Mouse (Mus musculus): ENCODE data around the gene Zfp101. TPM values are rescaled to one million over a fixed set of nuclear protein-coding genes. Genes with fewer than 3 reads are reported as not detected.

The Zfp101 gene
- 25.9 and 26.0 TPM in 2 replicates for polyA plus RNA-seq (2015; fragmentation: Nextera tagmentation; extraction: Ambion mirVana)

DNA sequence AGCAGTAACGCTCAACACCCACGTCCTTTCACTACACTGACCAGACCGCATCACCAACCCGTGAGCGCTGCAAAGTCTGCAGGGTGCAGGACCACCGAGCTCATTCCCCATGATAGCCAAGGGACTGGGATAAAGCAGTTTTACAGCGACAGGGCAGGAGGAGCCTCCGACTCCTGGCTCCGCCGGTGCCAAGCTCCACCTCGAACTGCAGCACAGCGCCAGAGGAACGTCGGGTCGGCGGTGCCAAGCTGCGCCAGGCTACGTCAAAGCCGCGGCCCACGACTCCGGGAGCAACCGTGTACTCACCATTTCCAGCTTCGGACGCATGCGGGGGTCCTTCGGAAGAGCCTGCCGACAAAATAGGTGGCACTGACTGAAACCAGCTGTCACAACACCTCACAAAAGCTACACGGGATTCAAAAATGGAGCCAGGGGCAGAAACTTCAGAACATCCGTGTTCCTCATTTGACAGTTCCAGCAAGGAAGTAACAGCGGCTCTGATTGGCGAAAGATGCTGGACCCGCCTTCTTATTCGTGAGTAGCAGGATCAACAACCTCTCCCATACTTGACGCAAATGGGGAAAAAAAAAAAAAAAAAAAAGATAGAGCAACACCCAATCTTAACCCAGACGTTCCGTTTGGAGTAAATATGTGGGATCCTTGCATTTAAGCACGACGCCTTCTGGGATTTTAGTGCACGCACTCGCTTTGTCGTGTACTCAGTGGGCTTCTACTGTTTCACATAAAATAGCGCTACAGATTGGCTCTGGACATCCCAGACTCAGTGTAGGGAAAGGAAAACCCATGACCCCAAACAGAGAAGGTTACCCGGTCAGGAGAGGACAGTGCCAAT, at the start of gene Zfp101:
Gene Zfp101, minus strand, starts transcription at position 460 of the 853 bp plus-strand sequence.
- H3K36me3 ChIP-seq, result no peaks in the 10 kb centered on the region
- H3K9ac ChIP-seq, result peak within 1 kb of the TSS; percentile 74
- peak within 1 kb of the TSS; percentile 44; the same call in 1 of the 2 replicates for H3K27ac ChIP-seq
- no peaks in the 10 kb centered on the region for H3K27me3 ChIP-seq
- peaks cover 9% of the 10 kb centered on the region for H3K4me1 ChIP-seq
- under 1% methylated on average over 44 of the region's 44 CpGs for WGBS
- H3K4me3 ChIP-seq, result peak within 1 kb of the TSS; percentile 74
- ATAC-seq (ENCODE audit: low FRiP score, low read depth), result peak; percentile 100
- peak within 1 kb of the TSS; percentile 72 for H3K4me2 ChIP-seq (replicated peaks)
- H3K9me3 ChIP-seq, result no peaks in the 10 kb centered on the region

DNA sequence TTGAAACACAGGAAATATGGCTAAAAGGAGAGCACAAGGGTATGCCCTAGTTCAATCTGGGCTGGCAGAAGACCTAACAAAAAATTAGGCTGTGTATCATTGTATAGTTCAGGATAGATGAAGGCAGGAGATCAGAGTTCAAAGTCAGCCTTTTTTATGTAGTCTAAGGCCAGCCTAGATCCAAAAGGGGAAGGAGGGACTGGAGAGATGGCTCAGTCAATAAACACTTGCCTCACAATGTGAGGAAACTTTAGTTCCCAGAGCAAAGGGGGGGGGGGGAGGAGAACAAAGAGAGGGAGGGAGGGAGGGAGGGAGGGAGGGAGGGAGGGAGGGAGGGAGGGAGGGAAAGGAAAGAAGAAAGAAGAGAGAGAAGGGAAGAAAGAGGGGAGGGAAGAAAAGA, 46.7 kb upstream of the Zfp101 start:
- Histone ChIP-seq H3K36me3 (no peaks in the 10 kb centered on the region), H3K4me2 (replicated peaks) (no peak overlapping the region), H3K4me3 (no peak overlapping the region), H3K9me3 (no peaks in the 10 kb centered on the region), H3K9ac (no peak overlapping the region), H3K27ac (no peak overlapping the region), H3K27me3 (no peaks in the 10 kb centered on the region), H3K4me1 (no peaks in the 10 kb centered on the region)
- ATAC-seq (ENCODE audit: low FRiP score, low read depth), result no peak

DNA sequence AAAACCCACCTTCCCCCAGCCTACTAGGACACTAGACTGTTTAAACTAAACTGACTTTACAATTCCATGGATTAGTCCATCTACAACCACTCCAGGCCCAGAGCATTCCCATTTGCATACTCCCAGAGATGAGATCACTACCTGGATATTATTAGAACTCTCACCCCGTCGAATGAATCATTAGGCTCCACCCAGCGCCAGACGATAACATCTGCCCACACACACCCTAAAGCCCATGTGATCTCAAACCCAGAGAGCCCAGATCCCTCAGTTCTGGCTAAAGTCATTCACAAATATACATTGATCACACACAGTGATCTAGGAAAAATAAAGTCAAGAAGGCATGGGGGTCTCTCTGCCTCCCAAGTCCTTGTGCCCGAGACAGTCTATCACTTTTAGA, 45.5 kb upstream of the Zfp101 start:
- WGBS, result 73% methylated on average over 5 of the region's 5 CpGs
- Histone ChIP-seq H3K27ac (no peak overlapping the region), H3K9me3 (no peaks in the 10 kb centered on the region), H3K27me3 (no peaks in the 10 kb centered on the region), H3K4me1 (no peaks in the 10 kb centered on the region), H3K4me3 (no peak overlapping the region), H3K9ac (no peak overlapping the region), H3K36me3 (no peaks in the 10 kb centered on the region), H3K4me2 (replicated peaks) (no peak overlapping the region)
- no peak for ATAC-seq (ENCODE audit: low FRiP score, low read depth)

DNA sequence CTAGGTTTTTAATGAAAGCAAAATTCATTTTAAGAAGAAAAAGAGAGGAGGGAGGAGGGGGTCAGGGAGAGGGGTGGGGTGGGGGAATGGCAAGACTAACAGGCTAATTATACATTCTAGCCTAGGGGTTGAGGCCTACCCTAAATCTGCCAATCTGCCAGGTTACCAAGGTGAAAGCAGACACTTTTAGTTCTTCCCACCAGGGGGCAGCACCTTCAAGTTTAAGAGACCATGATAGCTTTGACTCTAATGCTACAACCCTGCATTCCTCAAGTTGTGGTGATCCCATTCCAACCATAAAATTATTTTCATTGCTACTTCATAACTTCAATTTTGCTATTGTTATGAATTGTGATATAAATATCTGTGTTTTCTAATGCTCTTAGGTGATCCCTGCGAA, 44.7 kb upstream of the Zfp101 start:
- Histone ChIP-seq H3K27me3 (no peaks in the 10 kb centered on the region), H3K4me3 (no peak overlapping the region), H3K27ac (no peak overlapping the region), H3K4me2 (replicated peaks) (no peak overlapping the region), H3K36me3 (no peaks in the 10 kb centered on the region), H3K9ac (no peak overlapping the region), H3K4me1 (no peaks in the 10 kb centered on the region), H3K9me3 (no peaks in the 10 kb centered on the region)
- ATAC-seq (ENCODE audit: low FRiP score, low read depth), result peak; percentile 57; the same call in 1 of the 2 replicates
- 69% methylated on average over 1 of the region's 1 CpGs for WGBS

DNA sequence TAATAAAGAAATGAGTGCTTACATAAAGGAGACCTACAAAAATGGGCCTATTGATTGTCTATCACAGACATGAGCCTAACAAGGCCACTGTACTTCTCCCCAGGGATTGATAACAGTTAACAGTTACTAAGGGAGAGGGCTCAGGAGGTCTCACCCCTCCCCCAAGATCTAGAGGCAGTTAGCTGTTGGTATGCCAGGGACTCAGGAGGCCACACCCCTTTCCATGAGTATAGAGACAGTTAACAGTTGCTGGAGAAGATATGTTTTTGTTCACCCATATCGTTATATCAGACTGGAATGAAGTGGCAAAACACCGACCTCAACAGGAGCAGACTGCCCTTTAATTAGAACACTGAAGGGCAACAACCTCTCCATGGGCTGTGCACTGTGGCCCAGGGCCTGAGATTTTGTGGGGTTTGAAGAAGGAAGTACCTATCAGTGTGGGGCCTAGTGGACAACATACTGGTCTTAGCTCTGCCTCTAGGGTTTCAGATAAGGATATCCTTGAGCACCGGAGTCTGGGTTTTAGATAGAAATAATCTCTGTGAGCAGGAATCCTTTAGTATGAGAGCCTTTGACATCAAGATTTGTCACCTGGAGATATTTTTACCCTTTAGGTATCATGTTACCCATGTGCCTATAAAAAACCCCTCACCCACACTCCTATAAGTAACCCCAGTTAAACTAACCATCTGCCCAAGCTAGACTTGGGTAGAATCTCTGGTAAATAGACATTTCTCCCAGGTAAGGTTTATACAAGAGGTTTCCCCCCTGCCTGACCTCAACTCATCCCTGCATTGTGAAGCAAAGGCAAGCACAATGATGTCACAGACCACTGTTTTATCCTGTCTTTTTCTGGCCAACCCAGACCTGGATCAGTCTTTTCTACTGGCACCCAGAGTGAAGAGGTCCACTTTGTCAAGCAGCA, 37.8 kb upstream of the Zfp101 start, which contains the start of gene Actl9:
Gene Actl9, plus strand, starts transcription at position 878 of the 928 bp plus-strand sequence.
- H3K27me3 ChIP-seq, result no peaks in the 10 kb centered on the region
- H3K4me3 ChIP-seq, result no peak within 1 kb of the TSS
- WGBS, result 78% methylated on average over 3 of the region's 3 CpGs
- H3K4me2 ChIP-seq (replicated peaks), result no peak within 1 kb of the TSS
- no peaks in the 10 kb centered on the region for H3K9me3 ChIP-seq
- no peak within 1 kb of the TSS for H3K27ac ChIP-seq
- no peaks in the 10 kb centered on the region for H3K4me1 ChIP-seq
- ATAC-seq (ENCODE audit: low FRiP score, low read depth), result no peak
- no peaks in the 10 kb centered on the region for H3K36me3 ChIP-seq
- H3K9ac ChIP-seq, result no peak within 1 kb of the TSS

DNA sequence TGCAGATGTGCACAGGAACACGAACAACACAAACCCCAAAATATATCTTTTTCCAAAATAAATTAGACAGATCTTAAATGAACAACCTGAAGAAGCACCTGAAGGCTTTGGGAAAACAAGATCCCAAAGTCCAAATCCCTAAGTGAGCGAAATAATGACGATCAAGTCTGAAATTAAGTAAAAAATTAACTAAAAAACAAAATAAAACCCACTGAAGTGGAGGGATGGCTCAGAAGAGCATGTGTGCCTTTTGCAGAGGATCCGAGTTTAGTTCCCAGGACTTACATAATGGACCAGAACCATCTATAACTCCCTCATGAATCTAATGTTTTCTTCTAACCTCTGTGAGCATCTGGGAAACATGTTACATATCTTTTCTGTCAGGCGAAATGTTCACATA, 2.2 kb downstream of the Zfp101 start:
- Histone ChIP-seq H3K4me3 (no peak overlapping the region), H3K27me3 (no peaks in the 10 kb centered on the region), H3K9me3 (no peaks in the 10 kb centered on the region), H3K27ac (no peak overlapping the region), H3K36me3 (no peaks in the 10 kb centered on the region), H3K4me1 (peaks cover 9% of the 10 kb centered on the region), H3K4me2 (replicated peaks) (no peak overlapping the region), H3K9ac (no peak overlapping the region)
- 95% methylated on average over 5 of the region's 5 CpGs for WGBS
- no peak for ATAC-seq (ENCODE audit: low FRiP score, low read depth)

DNA sequence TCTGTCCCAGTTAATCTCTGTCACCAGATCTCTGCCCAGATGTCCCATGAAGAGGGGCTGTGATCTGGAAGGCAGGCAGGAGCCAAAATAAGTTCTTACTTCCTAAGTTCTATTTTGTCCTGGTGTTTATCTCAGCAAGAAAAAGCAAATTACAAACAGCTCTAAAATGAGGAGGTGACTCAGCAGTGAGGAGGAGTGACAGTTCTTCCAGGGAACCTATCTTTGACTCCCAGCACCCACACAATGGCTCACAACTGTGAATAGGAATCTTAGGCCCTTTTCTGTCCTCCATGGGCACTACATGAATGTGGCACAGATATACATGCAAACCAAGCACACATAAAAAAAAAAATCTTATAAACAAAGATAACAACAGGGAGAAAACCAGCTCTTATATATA, 8.7 kb downstream of the Zfp101 start:
- no peak overlapping the region for H3K4me3 ChIP-seq
- H3K27ac ChIP-seq, result no peak overlapping the region
- no peak overlapping the region for H3K4me2 ChIP-seq (replicated peaks)
- H3K36me3 ChIP-seq, result peaks cover 49% of the 10 kb centered on the region
- H3K4me1 ChIP-seq, result no peaks in the 10 kb centered on the region
- H3K9ac ChIP-seq, result no peak overlapping the region
- no peaks in the 10 kb centered on the region for H3K27me3 ChIP-seq
- no peak for ATAC-seq (ENCODE audit: low FRiP score, low read depth)
- H3K9me3 ChIP-seq, result no peaks in the 10 kb centered on the region

DNA sequence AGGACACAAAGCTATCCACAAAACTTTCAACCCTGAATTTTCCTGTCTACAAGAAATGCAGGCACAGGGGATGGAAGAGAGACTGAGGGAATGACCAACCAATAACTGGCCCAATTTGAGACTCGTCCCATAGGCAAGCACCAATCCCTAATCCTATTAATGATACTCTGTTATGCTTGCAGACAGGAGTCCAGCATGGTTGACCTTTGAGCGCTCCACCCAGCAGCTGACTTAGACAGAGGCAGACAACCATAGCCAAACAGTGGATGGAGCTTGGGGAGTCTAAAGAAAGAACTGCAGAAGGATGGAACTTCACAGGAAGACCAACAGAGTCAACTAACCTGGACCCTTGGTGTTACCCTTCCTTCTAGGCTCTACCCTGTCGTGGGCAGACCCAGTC, 21.6 kb downstream of the Zfp101 start:
- Histone ChIP-seq H3K27ac (no peak overlapping the region), H3K4me2 (replicated peaks) (no peak overlapping the region), H3K4me3 (no peak overlapping the region), H3K4me1 (no peaks in the 10 kb centered on the region), H3K9me3 (no peaks in the 10 kb centered on the region), H3K27me3 (no peaks in the 10 kb centered on the region), H3K9ac (no peak overlapping the region), H3K36me3 (0 out of 2 replicates have a peak, but pooled peaks cover 8% of the 10 kb centered on the region)
- ATAC-seq (ENCODE audit: low FRiP score, low read depth), result no peak
- 86% methylated on average over 3 of the region's 3 CpGs for WGBS

DNA sequence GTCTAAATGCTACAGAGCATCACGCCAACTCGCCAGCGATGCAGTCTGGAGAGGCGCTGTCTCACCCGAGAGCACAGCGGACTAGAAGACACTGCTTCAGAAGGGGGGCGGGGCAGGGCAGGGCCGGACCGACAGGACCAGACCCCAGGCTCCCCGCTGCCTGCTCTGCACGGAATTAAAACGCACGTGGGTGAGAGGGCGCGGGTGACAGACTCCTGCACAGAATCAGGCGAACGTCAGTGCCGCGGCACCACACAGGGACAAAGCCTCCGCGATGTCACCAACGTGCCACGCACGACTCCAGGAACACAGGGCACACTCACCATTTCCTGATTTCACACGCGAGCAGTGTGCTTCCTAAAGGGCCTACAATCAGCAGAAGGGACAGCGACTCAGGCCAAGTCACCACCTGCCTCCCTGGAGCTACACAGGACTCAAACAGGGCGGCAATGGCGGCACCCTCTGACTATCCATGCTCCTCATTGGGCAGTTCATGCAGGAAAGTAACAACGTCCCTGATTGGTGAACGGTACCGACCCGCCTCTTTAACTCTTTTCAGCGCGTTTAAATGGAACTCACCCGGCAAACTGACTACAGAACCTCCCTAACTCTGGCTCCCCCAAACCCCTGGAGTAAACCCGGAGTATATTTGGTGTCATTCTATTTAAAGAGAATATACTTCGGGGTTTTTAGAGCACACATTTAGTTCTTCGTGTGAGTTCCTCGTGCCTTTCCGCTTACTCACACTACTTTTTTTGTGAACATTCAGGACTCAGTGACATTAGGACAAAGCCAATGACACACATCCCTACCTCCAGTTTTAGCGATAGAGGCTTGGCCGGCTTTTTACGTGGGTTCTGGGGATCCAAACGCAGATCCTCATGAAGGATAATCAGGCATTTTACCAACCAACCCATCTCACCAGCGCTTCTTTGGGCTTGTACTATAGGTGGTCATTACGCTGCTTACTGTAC, 35.7 kb downstream of the Zfp101 start, which contains the start of gene Zfp81:
Gene Zfp81, minus strand, starts transcription at position 468 of the 974 bp plus-strand sequence.
- 3% methylated on average over 47 of the region's 47 CpGs for WGBS
- Histone ChIP-seq H3K27me3 (no peaks in the 10 kb centered on the region), H3K4me2 (replicated peaks) (peak within 1 kb of the TSS; percentile 83), H3K4me1 (peaks cover 13% of the 10 kb centered on the region), H3K9ac (peak within 1 kb of the TSS; percentile 89), H3K27ac (peak within 1 kb of the TSS; percentile 62; the same call in 1 of the 2 replicates), H3K4me3 (peak within 1 kb of the TSS; percentile 91), H3K9me3 (no peaks in the 10 kb centered on the region; the same call in 1 of the 2 replicates), H3K36me3 (no peaks in the 10 kb centered on the region)
- peak; percentile 100 for ATAC-seq (ENCODE audit: low FRiP score, low read depth)

DNA sequence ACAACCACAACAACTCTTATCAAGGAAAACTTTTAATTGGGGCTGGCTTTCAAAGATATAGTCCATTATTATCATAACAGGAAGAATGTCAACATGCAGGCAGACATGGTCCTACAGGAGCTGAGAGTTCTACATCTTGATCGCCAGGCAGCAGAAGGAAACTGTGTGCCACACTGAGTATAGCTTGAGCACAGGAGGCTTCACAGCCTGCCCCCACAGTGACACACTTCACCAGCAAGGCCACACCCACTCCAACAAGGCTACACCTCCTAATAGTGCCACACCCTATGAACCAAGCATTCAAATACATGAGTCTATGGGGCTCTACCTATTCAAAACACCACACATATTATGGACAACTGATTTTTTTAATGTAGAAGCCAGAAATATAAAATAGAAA, 41.5 kb downstream of the Zfp101 start:
- ATAC-seq (ENCODE audit: low FRiP score, low read depth), result no peak
- H3K4me1 ChIP-seq, result peaks cover 7% of the 10 kb centered on the region
- H3K9ac ChIP-seq, result no peak overlapping the region
- 93% methylated on average over 1 of the region's 1 CpGs for WGBS
- no peak overlapping the region for H3K27ac ChIP-seq
- no peak overlapping the region for H3K4me2 ChIP-seq (replicated peaks)
- peaks cover 25% of the 10 kb centered on the region for H3K9me3 ChIP-seq
- no peak overlapping the region for H3K4me3 ChIP-seq
- H3K36me3 ChIP-seq, result peaks cover 5% of the 10 kb centered on the region; the same call in 1 of the 2 replicates
- H3K27me3 ChIP-seq, result no peaks in the 10 kb centered on the region
